Mouse (Mus musculus) midbrain, embryonic 13.5 days (tissue): Measurements from ENCODE around the gene Hsf2bp. TPM values are rescaled to one million over a fixed set of nuclear protein-coding genes. Genes with fewer than 3 reads are reported as not detected.
A peak's percentile ranks its signal among the peaks of the same experiment; 100 is the strongest.
"Not testable (repeated sequence)": the region's sequence is repeated elsewhere in the genome, so short reads cannot be mapped to it uniquely, and the experiment has no call there.

ENCODE experiments used
- ATAC-seq: fragments of 200-750 bp; cut with Nextera tagmentation; 2 replicates; pipeline ENCODE4 v1.8.0; 2017; ENCODE audit warnings: mild to moderate bottlenecking, moderate TSS enrichment, moderate library complexity
- H3K27ac ChIP-seq: fragments of 300-500 bp; sonication (generic); 2 replicates; pipeline ENCODE4 v1.5.1; 2015; ENCODE audit warnings: inconsistent platforms, mild to moderate bottlenecking, moderate library complexity
- H3K27me3 ChIP-seq: fragments of 300-500 bp; sonication (generic); 2 replicates; pipeline ENCODE4 v1.6.1; 2015; ENCODE audit warnings: mild to moderate bottlenecking, inconsistent platforms
- H3K36me3 ChIP-seq: fragments of 300-500 bp; sonication (generic); 2 replicates; pipeline ENCODE4 v1.6.1; 2015; ENCODE audit warnings: mild to moderate bottlenecking, inconsistent platforms
- H3K4me1 ChIP-seq: fragments of 300-500 bp; sonication (generic); replicated peaks from 2 replicates; pipeline ENCODE4 v1.6.1; 2015; ENCODE audit warnings: inconsistent platforms
- H3K4me2 ChIP-seq: fragments of 300-500 bp; sonication (generic); replicated peaks from 2 replicates; pipeline ENCODE4 v1.6.1; 2015; ENCODE audit warnings: moderate library complexity, mild to moderate bottlenecking, inconsistent platforms
- H3K4me3 ChIP-seq: fragments of 300-500 bp; sonication (generic); replicated peaks from 2 replicates; pipeline ENCODE4 v1.5.1; 2015; ENCODE audit warnings: mild to moderate bottlenecking, inconsistent platforms
- H3K9ac ChIP-seq: fragments of 300-500 bp; sonication (generic); replicated peaks from 2 replicates; pipeline ENCODE4 v1.6.1; 2015; ENCODE audit warnings: mild to moderate bottlenecking, inconsistent platforms
- H3K9me3 ChIP-seq: fragments of 300-500 bp; sonication (generic); 2 replicates; pipeline ENCODE4 v1.6.1; 2016; ENCODE audit warnings: mild to moderate bottlenecking, inconsistent platforms
- WGBS: fragments of 180-500 bp; shearing (Covaris S2); methylation state at CpG from one replicate; pipeline ENCODE4 v1.1.7; 2015; 5-methylcytosine and 5-hydroxymethylcytosine counted together
- polyA plus RNA-seq: library from polyadenylated mRNA; unstranded; fragments of >200 nt; fragmentation: Nextera tagmentation; extraction: Ambion mirVana; gene quantifications from 2 replicates; pipeline ENCODE4 v1.2.1, GENCODE M21; 2015

Hsf2bp gene
- 0.31 and 0.55 TPM in 2 replicates for polyA plus RNA-seq

DNA sequence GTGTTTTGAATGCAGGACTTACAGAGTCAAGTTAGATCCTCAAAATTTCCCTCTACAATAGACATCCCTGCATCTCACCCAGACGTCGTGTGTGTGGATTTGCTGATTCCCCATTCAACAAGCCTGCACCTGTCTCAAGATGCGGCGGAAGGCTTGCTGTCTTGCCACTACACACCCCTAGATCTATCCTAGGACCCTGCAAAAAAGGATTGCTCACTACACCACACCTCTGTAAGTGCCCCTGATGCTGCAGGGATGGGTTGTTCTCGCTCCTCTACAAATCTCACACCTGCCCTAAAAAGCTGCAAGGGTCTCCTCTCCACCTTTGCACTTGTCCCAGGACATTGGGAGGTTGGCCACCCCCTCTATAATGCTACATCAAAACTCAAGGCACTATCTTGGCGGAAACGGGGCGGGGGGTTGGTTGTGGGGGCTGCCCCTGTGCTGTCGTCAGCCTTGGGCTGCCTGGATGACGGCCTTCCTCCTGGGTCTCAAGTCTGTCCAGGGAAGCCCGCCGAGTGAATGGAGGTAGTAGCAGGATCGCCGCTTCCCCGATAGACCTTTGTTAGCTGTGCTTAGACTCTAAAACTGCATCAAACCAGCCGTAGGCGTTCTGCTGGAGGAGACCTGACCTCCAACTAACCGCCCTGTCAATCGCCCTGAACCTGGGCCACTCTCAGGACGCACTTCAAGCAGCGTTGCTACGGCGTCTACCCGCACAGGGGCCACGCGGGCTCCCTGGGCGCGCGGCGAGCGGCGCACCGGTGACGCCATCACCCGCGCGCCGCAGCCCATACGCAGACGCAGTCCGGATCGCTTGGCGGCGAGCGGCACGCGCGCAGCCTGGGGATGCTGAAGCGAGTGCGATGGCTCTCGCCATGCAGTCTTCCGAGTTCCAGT, at the start of gene Hsf2bp, which contains the start of gene Rrp1b:
Hsf2bp (minus strand) TSS at position 741 of the 900 bp plus-strand sequence.
Rrp1b (plus strand) TSS at position 492 of the 900 bp plus-strand sequence.
- peak within 1 kb of the TSS; percentile 85 for H3K4me3 ChIP-seq
- peak within 1 kb of the TSS; percentile 83 for H3K27ac ChIP-seq
- ATAC-seq, result peak; percentile 96
- H3K36me3 ChIP-seq, result no peaks in the 10 kb centered on the region
- WGBS, result 6% methylated on average over 52 of the region's 52 CpGs
- no peaks in the 10 kb centered on the region for H3K9me3 ChIP-seq
- no peaks in the 10 kb centered on the region for H3K27me3 ChIP-seq
- peak within 1 kb of the TSS; percentile 84 for H3K9ac ChIP-seq
- peaks cover 23% of the 10 kb centered on the region for H3K4me1 ChIP-seq
- H3K4me2 ChIP-seq, result peak within 1 kb of the TSS; percentile 87

DNA sequence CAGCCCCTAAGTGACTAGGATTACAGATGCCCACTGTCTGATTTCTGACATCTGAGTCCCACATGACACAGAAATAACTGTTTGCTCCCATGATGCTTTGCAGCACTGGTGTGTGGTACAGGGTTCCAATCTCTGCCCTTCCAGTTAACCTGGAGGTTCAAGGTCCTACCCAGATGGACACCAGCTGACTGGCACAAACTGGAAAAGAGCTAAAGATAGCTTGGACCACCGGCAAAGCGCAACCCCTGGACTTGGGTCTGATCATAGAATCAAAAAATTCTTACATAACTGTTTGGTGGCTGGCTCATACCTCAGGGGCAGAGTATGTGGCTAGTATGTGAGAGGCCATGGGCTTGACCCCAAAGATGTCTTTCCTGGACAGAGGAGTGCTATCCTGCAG, 47.2 kb upstream of the Hsf2bp start:
- H3K27me3 ChIP-seq, result no peaks in the 10 kb centered on the region
- H3K36me3 ChIP-seq, result no peaks in the 10 kb centered on the region
- 94% methylated on average over 2 of the region's 2 CpGs for WGBS
- H3K27ac ChIP-seq, result no peak overlapping the region
- H3K4me1 ChIP-seq, result no peaks in the 10 kb centered on the region
- ATAC-seq, result no peak
- no peak overlapping the region for H3K4me3 ChIP-seq
- H3K9ac ChIP-seq, result no peak overlapping the region
- no peak overlapping the region for H3K4me2 ChIP-seq
- no peaks in the 10 kb centered on the region for H3K9me3 ChIP-seq

DNA sequence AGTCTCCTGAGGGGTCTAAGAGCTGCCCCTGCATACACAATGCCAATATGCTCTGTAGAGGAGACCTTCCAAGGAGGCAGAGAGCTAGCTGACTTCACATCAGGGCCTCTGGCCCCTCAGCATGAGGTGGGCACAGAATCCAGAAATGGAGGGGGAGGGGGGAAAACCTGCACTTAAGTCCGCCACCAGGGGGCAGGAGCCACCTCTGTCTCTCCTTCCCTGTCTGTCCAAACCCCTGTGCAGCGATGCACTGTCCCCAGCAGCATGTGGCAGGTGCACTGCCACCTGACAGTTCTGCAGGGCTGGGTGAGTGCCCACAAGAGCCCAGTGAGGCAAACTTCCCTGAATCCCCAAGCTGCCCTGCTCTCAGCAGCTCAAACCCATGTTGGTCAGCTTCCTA, 39.0 kb upstream of the Hsf2bp start:
- Histone ChIP-seq H3K9me3 (peaks cover 2% of the 10 kb centered on the region; the same call in 1 of the 2 replicates), H3K27ac (no peak overlapping the region), H3K27me3 (no peaks in the 10 kb centered on the region), H3K9ac (no peak overlapping the region), H3K4me1 (no peaks in the 10 kb centered on the region), H3K4me3 (no peak overlapping the region), H3K4me2 (no peak overlapping the region), H3K36me3 (no peaks in the 10 kb centered on the region)
- 0% methylated on average over 2 of the region's 2 CpGs for WGBS
- ATAC-seq, result peak; percentile 50; the same call in 1 of the 2 replicates

DNA sequence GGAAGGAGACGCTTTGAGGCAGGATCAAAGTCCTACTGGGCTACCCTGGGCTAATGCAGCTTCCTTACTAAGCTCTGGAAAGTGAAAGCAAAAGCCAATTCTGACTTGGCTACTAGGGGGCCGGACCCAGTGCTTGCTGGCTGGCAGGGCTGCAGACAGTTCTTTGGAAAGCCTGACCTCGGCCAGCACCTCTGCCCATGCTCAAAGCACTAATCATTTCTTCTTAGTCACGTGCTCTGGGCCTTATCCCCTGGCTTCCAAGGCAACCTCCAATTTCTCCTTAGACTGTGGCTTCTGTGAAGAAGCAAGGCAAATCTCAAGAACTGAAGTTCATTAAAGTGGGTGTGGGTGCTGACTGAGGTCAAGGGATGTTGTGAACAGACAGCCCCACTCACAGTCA, 38.5 kb upstream of the Hsf2bp start:
- WGBS, result 58% methylated on average over 4 of the region's 4 CpGs
- no peak overlapping the region for H3K27ac ChIP-seq
- no peak overlapping the region for H3K9ac ChIP-seq
- H3K4me3 ChIP-seq, result no peak overlapping the region
- H3K4me1 ChIP-seq, result no peaks in the 10 kb centered on the region
- H3K4me2 ChIP-seq, result no peak overlapping the region
- no peaks in the 10 kb centered on the region for H3K27me3 ChIP-seq
- peaks cover 3% of the 10 kb centered on the region; the same call in 1 of the 2 replicates for H3K9me3 ChIP-seq
- no peak for ATAC-seq
- H3K36me3 ChIP-seq, result no peaks in the 10 kb centered on the region

DNA sequence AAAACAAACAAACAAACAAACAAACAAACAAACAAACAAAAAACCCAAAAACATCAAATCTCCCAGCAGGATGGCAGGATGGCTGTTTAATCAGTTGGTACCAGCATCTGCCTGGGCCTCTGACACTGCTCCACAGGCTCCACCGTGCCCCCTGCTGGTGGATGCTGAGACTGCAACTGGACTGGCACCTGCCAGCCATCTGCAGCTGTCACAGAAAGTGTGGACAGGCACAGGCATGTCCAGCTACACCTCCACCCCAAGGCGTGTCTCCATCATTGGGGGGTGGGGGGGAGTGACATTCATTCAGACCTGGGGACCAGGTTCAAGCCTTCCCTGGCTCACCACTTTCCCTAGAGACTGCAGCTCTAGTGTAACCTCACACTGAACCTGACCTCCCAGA, 37.2 kb upstream of the Hsf2bp start:
- ATAC-seq, result peak; percentile 69
- no peak overlapping the region for H3K4me2 ChIP-seq
- WGBS, result 0% methylated on average over 2 of the region's 2 CpGs
- no peak overlapping the region for H3K9ac ChIP-seq
- no peaks in the 10 kb centered on the region for H3K36me3 ChIP-seq
- peaks cover 3% of the 10 kb centered on the region; the same call in 1 of the 2 replicates for H3K9me3 ChIP-seq
- no peaks in the 10 kb centered on the region for H3K27me3 ChIP-seq
- H3K4me1 ChIP-seq, result no peaks in the 10 kb centered on the region
- no peak overlapping the region for H3K4me3 ChIP-seq
- H3K27ac ChIP-seq, result no peak overlapping the region

DNA sequence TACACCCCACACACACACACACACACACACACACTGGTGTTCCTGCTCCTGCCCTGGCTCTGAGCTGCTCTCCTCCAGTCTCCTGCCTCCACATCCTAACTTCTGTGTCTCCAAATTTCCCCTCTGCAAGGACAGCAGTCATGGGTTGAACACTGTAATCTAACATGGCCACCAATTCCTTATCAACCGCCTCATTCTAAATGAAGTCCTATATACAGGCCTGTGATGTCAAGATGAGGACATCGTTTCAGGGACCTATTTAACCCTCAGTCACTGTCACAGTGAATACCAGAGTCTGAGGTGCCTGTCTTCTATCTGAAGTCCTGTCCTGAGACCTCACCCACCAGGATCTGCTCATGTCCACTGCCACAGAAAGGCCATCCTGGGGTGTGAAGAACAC, 32.7 kb upstream of the Hsf2bp start:
- no peak overlapping the region for H3K4me2 ChIP-seq
- H3K9me3 ChIP-seq, result peaks cover 3% of the 10 kb centered on the region; the same call in 1 of the 2 replicates
- H3K36me3 ChIP-seq, result no peaks in the 10 kb centered on the region
- H3K27ac ChIP-seq, result no peak overlapping the region
- no peak for ATAC-seq
- no peak overlapping the region for H3K4me3 ChIP-seq
- WGBS, result 88% methylated on average over 2 of the region's 2 CpGs
- 0 out of 2 replicates have a peak, but pooled peaks cover 8% of the 10 kb centered on the region for H3K4me1 ChIP-seq
- no peak overlapping the region for H3K9ac ChIP-seq
- no peaks in the 10 kb centered on the region for H3K27me3 ChIP-seq

DNA sequence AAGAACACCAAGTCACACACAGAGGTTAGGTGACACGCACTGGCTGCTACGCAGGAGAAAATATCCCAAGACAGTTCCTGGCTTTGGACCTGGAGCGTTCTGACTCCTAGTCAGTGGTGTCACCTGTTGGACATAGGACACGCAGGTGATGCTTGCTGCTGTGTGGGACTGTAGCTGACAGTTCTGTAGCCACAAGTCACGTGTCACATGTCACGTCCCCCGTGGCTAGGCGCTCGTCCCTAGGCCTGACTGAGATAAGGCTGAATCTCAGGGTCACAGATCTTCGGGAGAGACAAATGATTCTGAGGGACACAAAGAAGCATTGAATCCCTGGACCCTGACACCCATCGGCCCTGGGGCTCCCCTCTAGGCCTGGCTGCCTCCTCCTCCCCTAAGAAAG, 32.2 kb upstream of the Hsf2bp start:
- Histone ChIP-seq H3K4me2 (no peak overlapping the region), H3K9ac (no peak overlapping the region), H3K27ac (no peak overlapping the region), H3K4me1 (0 out of 2 replicates have a peak, but pooled peaks cover 8% of the 10 kb centered on the region), H3K9me3 (peaks cover 3% of the 10 kb centered on the region; the same call in 1 of the 2 replicates), H3K36me3 (no peaks in the 10 kb centered on the region), H3K27me3 (no peaks in the 10 kb centered on the region), H3K4me3 (no peak overlapping the region)
- no peak for ATAC-seq
- 91% methylated on average over 11 of the region's 11 CpGs for WGBS

DNA sequence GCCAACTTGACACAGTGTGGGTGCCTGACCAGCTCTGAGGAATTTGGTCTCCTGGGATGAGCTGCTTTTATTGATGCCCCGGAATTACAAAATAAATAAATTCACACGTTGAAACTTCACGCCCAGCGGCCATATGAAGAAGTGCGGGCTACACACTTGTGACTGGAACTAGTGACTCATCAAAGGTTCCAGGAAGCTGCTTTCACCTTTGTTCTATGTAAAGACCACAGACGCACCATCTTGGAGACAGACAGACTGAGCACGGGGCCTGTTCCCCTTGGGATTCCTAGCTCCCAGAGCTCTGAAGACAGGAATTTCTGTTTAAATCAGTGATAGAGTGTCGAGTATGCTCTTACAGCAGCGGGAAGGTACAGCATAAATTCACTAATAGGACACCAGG, 31.4 kb upstream of the Hsf2bp start:
- H3K4me1 ChIP-seq, result 0 out of 2 replicates have a peak, but pooled peaks cover 8% of the 10 kb centered on the region
- no peak overlapping the region for H3K27ac ChIP-seq
- H3K4me3 ChIP-seq, result no peak overlapping the region
- H3K27me3 ChIP-seq, result no peaks in the 10 kb centered on the region
- 80% methylated on average over 9 of the region's 9 CpGs for WGBS
- no peaks in the 10 kb centered on the region for H3K36me3 ChIP-seq
- no peak overlapping the region for H3K9ac ChIP-seq
- H3K4me2 ChIP-seq, result no peak overlapping the region
- no peak for ATAC-seq
- peaks cover 3% of the 10 kb centered on the region; the same call in 1 of the 2 replicates for H3K9me3 ChIP-seq

DNA sequence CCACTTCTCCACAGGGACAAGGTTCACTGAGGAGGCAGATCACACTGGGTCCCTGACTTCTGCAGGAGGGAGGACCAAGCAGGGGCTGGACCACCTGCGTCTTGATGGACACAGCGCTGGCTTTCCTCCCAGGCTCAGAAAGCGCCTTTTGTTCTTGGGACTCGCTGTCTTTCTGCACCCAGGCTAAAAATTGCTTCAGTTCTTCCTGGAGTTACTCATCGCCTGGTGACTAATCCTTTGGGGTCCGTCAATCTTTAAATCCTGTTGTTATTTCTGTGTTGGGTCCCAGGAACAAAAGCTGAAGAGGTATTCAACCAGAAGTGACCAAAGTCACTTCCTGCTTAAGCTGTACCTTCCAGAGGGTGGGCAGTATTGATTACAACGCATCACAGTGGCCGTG, 28.6 kb upstream of the Hsf2bp start:
- ATAC-seq, result not testable (repeated sequence)

DNA sequence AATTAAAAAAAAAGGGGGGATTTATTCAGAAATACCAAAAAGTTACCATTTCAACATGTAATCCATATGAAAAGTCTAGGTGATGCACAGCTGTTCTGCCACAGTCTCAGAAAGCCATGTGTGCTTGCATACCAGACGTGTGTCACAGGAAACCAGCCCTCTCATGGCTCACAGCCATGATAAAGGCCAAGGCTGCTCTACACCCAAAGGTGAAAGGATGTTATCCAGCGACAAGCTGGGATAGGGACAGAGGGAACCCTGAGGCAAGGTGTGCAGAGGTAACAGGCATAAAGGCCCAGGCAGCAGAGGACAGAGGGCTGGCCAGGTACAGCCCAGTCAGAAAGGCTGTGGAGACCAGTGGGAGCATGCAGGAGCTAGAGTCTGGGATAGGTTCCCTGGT, 27.5 kb upstream of the Hsf2bp start:
- Histone ChIP-seq H3K4me2 (no peak overlapping the region), H3K4me3 (no peak overlapping the region), H3K9ac (no peak overlapping the region), H3K27ac (no peak overlapping the region), H3K36me3 (peaks cover 37% of the 10 kb centered on the region), H3K4me1 (0 out of 2 replicates have a peak, but pooled peaks cover 8% of the 10 kb centered on the region), H3K27me3 (no peaks in the 10 kb centered on the region), H3K9me3 (no peaks in the 10 kb centered on the region)
- no peak for ATAC-seq
- 76% methylated on average over 2 of the region's 2 CpGs for WGBS

More for the DNA sequence above, 28.6 kb upstream of the Hsf2bp start:
- H3K4me2 ChIP-seq, H3K27me3 ChIP-seq, H3K4me3 ChIP-seq, H3K27ac ChIP-seq, H3K4me1 ChIP-seq, H3K9ac ChIP-seq, H3K9me3 ChIP-seq: not testable (repeated sequence)
- whole genome bisulfite sequencing, result 46% methylated on average over 8 of the region's 8 CpGs
- peaks cover 26% of the 10 kb centered on the region for H3K36me3 ChIP-seq

DNA sequence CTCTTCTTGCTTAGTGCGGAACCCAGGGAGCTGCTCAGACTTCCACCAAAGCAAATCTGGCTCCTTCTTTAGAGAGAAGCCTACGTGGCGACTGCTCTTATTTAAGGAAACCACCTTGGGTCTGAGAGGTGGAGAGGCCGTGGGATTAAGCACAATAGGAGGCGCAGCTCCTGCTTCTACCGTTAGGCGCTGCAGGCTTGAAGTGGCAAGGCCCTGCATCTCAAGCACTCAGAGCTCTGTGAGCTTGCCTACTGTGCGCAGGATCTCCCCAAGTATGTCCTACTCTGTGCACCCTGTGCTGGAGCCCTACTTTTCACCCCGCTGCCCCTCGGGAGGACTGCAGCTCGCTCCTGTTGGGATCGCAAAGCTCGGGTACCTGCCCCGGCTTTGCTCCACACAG, 25.1 kb upstream of the Hsf2bp start:
- no peak for ATAC-seq
- WGBS, result 95% methylated on average over 14 of the region's 14 CpGs
- Histone ChIP-seq H3K9ac (no peak overlapping the region), H3K4me3 (no peak overlapping the region), H3K4me1 (0 out of 2 replicates have a peak, but pooled peaks cover 8% of the 10 kb centered on the region), H3K4me2 (no peak overlapping the region), H3K9me3 (no peaks in the 10 kb centered on the region), H3K36me3 (peaks cover 61% of the 10 kb centered on the region), H3K27me3 (no peaks in the 10 kb centered on the region), H3K27ac (no peak overlapping the region)

DNA sequence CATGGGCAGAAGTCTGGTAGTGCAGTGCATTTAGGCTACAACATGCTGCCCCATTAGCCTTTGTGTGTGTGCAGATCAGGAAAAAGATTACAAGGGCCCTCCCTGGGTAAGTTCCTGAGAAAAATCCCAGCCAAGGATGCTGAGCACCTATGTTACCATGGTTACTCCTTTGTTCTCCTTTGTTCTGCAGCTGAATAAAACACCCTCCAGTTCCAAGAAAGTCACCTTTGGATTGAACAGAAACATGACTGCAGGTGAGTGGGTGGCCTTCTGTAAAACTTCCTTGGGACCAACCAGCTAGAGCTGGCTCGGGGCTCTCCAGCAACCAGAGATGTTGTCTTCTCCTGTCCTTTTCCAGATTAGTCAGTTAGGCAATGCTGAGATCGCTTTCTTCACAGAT, 22.9 kb upstream of the Hsf2bp start:
- Histone ChIP-seq H3K9ac (no peak overlapping the region), H3K4me3 (no peak overlapping the region), H3K9me3 (no peaks in the 10 kb centered on the region), H3K27me3 (no peaks in the 10 kb centered on the region), H3K4me2 (no peak overlapping the region), H3K27ac (no peak overlapping the region), H3K36me3 (peaks cover 82% of the 10 kb centered on the region), H3K4me1 (no peaks in the 10 kb centered on the region)
- no peak for ATAC-seq
- 83% methylated on average over 2 of the region's 2 CpGs for WGBS
